Mouse (Mus musculus) liver, postnatal 0 days (tissue): ENCODE measurements at regions not wholly inside any gene's neighbourhood (a gene's known extent, or its start where the extent isn't known, plus 50 kb on each side); places are given as distances from the start of the nearest gene placed in this dataset.

Source experiments
- ATAC-seq: fragments of 200-750 bp; cut with Nextera tagmentation; 2 replicates; pipeline ENCODE4 v1.8.0; 2017; ENCODE audit warnings: mild to moderate bottlenecking, moderate library complexity
- DNase-seq: peaks from one replicate; pipeline ENCODE4 v3.0.0-alpha.2; 2016
- H3K27ac ChIP-seq: fragments of 300-500 bp; sonication (generic); 2 replicates; pipeline ENCODE4 v1.5.1; 2014; ENCODE audit warnings: antibody characterized with exemption, moderate library complexity, mild to moderate bottlenecking, low read depth
- H3K27me3 ChIP-seq: fragments of 300-500 bp; sonication (generic); 2 replicates; pipeline ENCODE4 v1.6.1; 2014; ENCODE audit warnings: low read length, control low read depth, mixed read lengths; ENCODE audit not compliant: insufficient read depth
- H3K36me3 ChIP-seq: fragments of 300-500 bp; sonication (generic); replicated peaks from 2 replicates; pipeline ENCODE4 v1.6.1; 2014; ENCODE audit warnings: mild to moderate bottlenecking, control low read depth, low read length, moderate library complexity, mixed read lengths; ENCODE audit not compliant: insufficient read depth
- H3K4me1 ChIP-seq: fragments of 300-500 bp; sonication (generic); 2 replicates; pipeline ENCODE4 v1.6.1; 2014; ENCODE audit warnings: antibody characterized with exemption, mild to moderate bottlenecking, control low read depth; ENCODE audit not compliant: insufficient read depth
- H3K4me2 ChIP-seq: fragments of 300-500 bp; sonication (generic); 2 replicates; pipeline ENCODE4 v1.6.1; 2014; ENCODE audit warnings: low read depth, mild to moderate bottlenecking, low read length, moderate library complexity, mixed read lengths
- H3K4me3 ChIP-seq: fragments of 300-500 bp; sonication (generic); 2 replicates; pipeline ENCODE4 v1.5.1; 2014; ENCODE audit warnings: low read depth, low read length
- H3K9ac ChIP-seq: fragments of 300-500 bp; sonication (generic); replicated peaks from 2 replicates; pipeline ENCODE4 v1.6.1; 2014; ENCODE audit warnings: mild to moderate bottlenecking, moderate library complexity
- H3K9me3 ChIP-seq: fragments of 300-500 bp; sonication (generic); 2 replicates; pipeline ENCODE4 v1.6.1; 2016; ENCODE audit warnings: mild to moderate bottlenecking, control low read depth, low read length, mixed read lengths
- CTCF ChIP-seq: sonication (generic); IDR thresholded peaks from 2 replicates; pipeline ENCODE4 v1.5.1; 2016; ENCODE audit warnings: antibody characterized with exemption, low read depth
- EP300 ChIP-seq: IDR thresholded peaks from 2 replicates; pipeline ENCODE4 v1.6.1; 2016; ENCODE audit warnings: antibody characterized with exemption, low read depth, mild to moderate bottlenecking
- WGBS: fragments of 180-500 bp; shearing (Covaris S2); extraction: QIAGEN DNeasy Blood & Tissue Kit; methylation state at CpG from one replicate; pipeline ENCODE4 v1.1.7; 2014; ENCODE audit not compliant: insufficient replicate concordance; 5-methylcytosine and 5-hydroxymethylcytosine counted together

DNA sequence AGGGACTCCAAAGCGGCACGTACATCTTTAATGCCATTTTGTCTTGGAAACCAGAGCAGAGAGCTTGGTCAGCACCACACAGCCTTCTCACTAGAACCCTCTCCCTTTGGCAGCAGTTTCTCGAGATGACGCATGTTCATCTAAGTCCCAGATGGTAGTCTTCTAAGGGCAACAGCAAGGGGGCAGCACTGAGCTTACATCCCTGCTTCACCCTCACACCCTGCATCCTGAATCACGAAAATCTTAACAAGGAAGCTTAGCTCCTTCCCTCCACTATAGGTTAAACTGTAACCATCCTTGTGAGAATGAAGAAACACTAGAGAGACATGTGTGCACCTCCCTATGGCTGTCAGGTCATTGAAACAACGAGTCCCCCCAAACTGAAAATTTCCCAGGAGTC, 538.4 kb downstream of the Plekhb2 start:
- DNase-seq (peak; percentile 41), ATAC-seq (no peak)
- H3K4me2 ChIP-seq: no peak overlapping the region
- H3K9me3 ChIP-seq: no peaks in the 10 kb centered on the region
- WGBS: 32% methylated on average over 6 of the region's 6 CpGs
- no peaks in the 10 kb centered on the region for H3K36me3 ChIP-seq
- no peak overlapping the region for H3K9ac ChIP-seq
- H3K4me1 ChIP-seq: no peaks in the 10 kb centered on the region
- TF ChIP-seq EP300 (no peak), CTCF (peak; percentile 70)
- no peak overlapping the region for H3K4me3 ChIP-seq
- H3K27ac ChIP-seq: no peak overlapping the region
- no peaks in the 10 kb centered on the region for H3K27me3 ChIP-seq

DNA sequence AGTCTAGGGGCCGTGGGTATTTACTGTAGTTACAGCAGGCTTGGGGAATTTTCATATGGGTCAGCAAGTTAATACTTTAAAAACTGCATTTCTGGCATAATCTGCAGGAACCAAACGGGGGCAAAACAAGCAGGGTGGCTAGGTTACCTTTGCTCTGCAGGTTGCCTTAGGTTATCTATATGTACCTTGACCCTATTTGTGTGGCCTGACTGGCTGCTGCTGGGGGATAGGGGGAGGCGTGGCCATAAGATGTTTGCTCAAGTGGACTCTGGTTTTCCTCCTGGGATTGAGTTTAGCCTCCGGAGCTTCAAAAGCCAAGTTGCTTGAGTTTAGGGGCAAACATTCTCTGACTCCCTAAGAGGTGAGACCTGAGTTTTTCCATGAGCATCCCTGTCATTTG, 540.6 kb downstream of the Plekhb2 start:
- DNase-seq: no peak
- H3K27me3 ChIP-seq: no peaks in the 10 kb centered on the region
- TF ChIP-seq EP300 (no peak), CTCF (no peak)
- H3K4me2 ChIP-seq: no peak overlapping the region
- H3K9ac ChIP-seq: no peak overlapping the region
- H3K4me1 ChIP-seq: no peaks in the 10 kb centered on the region
- 47% methylated on average over 4 of the region's 4 CpGs for WGBS
- H3K27ac ChIP-seq: no peak overlapping the region
- no peaks in the 10 kb centered on the region for H3K9me3 ChIP-seq
- ATAC-seq: no peak
- no peak overlapping the region for H3K4me3 ChIP-seq
- no peaks in the 10 kb centered on the region for H3K36me3 ChIP-seq

DNA sequence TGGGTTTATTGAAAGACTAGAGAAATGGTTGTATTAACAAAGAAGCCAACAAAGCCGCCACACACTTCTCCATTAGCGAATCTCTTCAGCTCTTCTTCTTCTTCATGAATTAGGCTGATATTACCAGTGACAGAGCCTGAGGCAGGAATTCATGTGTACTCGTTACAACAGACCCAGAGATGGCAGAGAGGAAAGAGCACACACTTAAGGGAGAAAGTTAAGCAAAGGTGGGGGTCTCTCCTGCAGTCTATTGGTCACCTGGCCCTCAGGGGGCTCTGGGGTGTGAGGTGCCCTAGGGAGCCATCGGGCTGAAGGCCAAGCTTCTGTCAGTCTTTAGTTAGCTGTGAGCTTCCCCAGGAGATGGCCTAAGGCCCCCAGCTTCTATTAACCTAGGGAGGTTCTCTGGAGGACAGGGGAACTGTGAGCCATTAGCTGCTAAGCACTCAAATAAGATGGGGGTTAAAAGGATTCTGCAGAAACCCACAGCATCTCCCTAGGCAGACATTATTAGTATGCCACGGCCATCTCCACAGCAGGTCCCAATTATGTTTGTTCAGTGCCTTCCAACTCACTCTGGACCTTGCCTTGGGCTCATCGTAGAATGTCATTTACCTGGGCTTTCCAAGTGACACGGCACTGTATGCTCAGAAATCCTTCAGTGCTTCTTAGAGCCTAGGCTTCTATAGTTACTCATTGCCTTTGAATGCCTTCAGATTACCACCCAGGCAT, 541.2 kb downstream of the Plekhb2 start:
- WGBS: 75% methylated on average over 7 of the region's 7 CpGs
- no peak for TF ChIP-seq CTCF
- no peak for TF ChIP-seq EP300
- Histone ChIP-seq H3K36me3 (no peaks in the 10 kb centered on the region), H3K27ac (no peak overlapping the region), H3K4me1 (no peaks in the 10 kb centered on the region), H3K4me2 (no peak overlapping the region), H3K4me3 (no peak overlapping the region), H3K9ac (no peak overlapping the region), H3K9me3 (no peaks in the 10 kb centered on the region), H3K27me3 (no peaks in the 10 kb centered on the region)
- ATAC-seq: no peak
- no peak for DNase-seq

DNA sequence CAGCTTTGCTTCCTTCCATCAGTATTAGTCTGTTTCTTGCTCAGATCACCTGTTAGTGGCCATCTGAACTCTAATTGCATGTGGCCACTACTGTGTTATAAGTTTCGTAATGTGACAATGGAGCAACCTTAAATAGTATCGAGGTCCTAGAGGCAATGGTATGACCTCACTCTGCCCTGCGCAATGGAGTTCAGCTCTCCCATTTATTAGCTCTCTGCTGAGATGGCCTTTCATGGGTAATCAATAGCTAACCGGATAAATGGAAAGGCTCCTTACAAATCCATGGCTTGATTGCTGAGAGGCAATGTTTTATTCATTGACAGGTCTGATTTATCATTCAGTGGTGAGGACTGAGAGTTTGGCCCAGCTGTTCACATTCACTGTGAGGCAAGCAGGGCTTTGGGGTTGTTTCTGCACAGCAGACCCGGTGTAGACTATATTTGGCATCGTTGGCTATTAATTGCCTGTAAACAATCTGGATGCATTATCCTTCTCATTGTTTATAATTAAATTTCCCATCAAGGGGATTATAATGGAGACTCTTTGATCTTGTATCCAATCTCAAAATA, 543.9 kb downstream of the Plekhb2 start:
- Histone ChIP-seq H3K9me3 (no peaks in the 10 kb centered on the region), H3K4me1 (no peaks in the 10 kb centered on the region), H3K27ac (no peak overlapping the region), H3K27me3 (no peaks in the 10 kb centered on the region), H3K4me3 (no peak overlapping the region), H3K4me2 (no peak overlapping the region), H3K36me3 (no peaks in the 10 kb centered on the region), H3K9ac (no peak overlapping the region)
- TF ChIP-seq EP300 (no peak), CTCF (no peak)
- WGBS: 72% methylated on average over 6 of the region's 6 CpGs
- no peak for DNase-seq
- no peak for ATAC-seq

DNA sequence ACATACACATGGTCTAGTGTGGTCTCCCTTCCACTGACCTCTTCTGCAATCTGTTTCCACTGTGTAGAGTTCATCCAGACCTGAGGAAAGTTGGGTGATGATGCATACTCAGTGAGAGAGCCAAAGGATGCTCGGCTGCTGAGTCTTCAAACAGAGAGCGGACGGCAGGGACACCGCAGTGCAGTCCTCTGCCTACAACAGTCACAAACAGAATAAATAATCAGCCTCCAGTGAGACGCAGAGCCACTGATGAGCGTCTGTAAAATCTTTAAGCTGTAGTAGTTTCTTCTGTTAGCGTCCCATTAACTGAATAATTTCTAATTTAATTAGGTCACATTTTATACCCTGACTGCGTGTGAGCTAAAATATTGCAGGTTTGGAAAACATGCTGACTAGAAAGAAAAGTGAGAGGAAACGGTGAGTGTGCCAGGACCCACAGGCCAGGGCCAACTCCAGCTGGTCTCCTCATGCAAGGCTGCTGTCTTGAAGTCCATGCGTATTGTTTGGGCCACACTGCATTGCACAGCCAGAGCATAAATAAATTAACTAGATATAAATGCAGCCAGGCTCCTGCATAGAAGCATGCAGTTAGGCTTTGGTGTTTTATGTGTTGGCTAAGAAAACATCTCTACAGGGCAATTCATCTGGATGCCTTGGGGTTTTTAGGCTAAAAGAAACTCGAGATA, 551.0 kb downstream of the Plekhb2 start:
- H3K27me3 ChIP-seq: no peaks in the 10 kb centered on the region
- TF ChIP-seq CTCF: no peak
- TF ChIP-seq EP300: no peak
- WGBS: 78% methylated on average over 11 of the region's 11 CpGs

DNA sequence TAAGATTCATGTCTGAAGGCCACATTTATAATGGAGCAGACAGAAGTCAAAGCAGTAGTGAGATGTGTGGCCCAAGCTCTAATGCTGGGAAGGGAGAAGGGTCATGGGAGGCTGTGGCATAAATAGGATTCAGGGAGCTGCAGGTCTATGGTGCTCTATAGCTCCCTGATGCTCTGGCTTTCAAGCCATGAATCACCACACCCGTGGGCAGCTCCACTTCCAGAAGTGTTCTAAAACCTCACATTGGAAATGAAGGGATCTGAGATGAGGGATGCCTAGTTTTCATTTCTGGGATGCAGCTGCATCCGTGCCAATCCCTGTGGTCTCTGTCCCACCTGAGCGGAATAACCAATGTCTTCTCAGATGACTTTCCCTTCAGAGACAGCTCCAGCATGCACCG, 553.2 kb downstream of the Plekhb2 start:
- WGBS: 77% methylated on average over 4 of the region's 4 CpGs
- no peak overlapping the region for H3K27ac ChIP-seq
- H3K9me3 ChIP-seq: no peaks in the 10 kb centered on the region
- no peak overlapping the region for H3K4me3 ChIP-seq
- no peaks in the 10 kb centered on the region for H3K27me3 ChIP-seq
- no peaks in the 10 kb centered on the region for H3K36me3 ChIP-seq
- no peak for DNase-seq
- no peak overlapping the region for H3K4me2 ChIP-seq
- TF ChIP-seq EP300 (no peak), CTCF (no peak)
- no peaks in the 10 kb centered on the region for H3K4me1 ChIP-seq
- no peak overlapping the region for H3K9ac ChIP-seq
- no peak for ATAC-seq

More for the DNA sequence above, 551.0 kb downstream of the Plekhb2 start:
- Histone ChIP-seq H3K9me3 (no peaks in the 10 kb centered on the region), H3K4me1 (no peaks in the 10 kb centered on the region), H3K36me3 (no peaks in the 10 kb centered on the region), H3K4me2 (no peak overlapping the region), H3K27ac (no peak overlapping the region), H3K9ac (no peak overlapping the region), H3K4me3 (no peak overlapping the region)
- no peak for ATAC-seq
- DNase-seq: no peak
